Mouse (Mus musculus) liver, postnatal 0 days (tissue): ENCODE measurements around the gene Arfgap3.

Experiments used
- CTCF ChIP-seq: sonication (generic); IDR thresholded peaks from 2 replicates; pipeline ENCODE4 v1.5.1; 2016; ENCODE audit warnings: antibody characterized with exemption, low read depth
- EP300 ChIP-seq: IDR thresholded peaks from 2 replicates; pipeline ENCODE4 v1.6.1; 2016; ENCODE audit warnings: antibody characterized with exemption, low read depth, mild to moderate bottlenecking

- TF ChIP-seq CTCF (no peak), EP300 (no peak)
Observed at GRCm38 (mm10) chr15:83328952-83329351, 21.1 kb downstream of the Arfgap3 start.
